Mouse (Mus musculus) brain, embryonic 14.5 days (tissue): ENCODE data around the gene Blvra. TPM values are rescaled to one million over a fixed set of nuclear protein-coding genes. Genes with fewer than 3 reads are reported as not detected.
"Not testable (repeated sequence)": the region's sequence is repeated elsewhere in the genome, so short reads cannot be mapped to it uniquely, and the experiment has no call there.

Experiments
- DNase-seq: peaks from one replicate; pipeline ENCODE4 v3.0.0-alpha.2; 2011; ENCODE audit warnings: low read depth
- CTCF ChIP-seq: fragments of 200-500 bp; IDR thresholded peaks from 2 replicates; pipeline ENCODE4 v1.5.1; 2012; ENCODE audit warnings: inconsistent platforms, mild to moderate bottlenecking, moderate library complexity, borderline replicate concordance; ENCODE audit not compliant: insufficient read depth, insufficient read length; ENCODE audit errors: extremely low read depth
- POLR2A ChIP-seq: fragments of 200-500 bp; IDR thresholded peaks from 2 replicates; pipeline ENCODE4 v1.6.1; 2012; ENCODE audit warnings: mild to moderate bottlenecking, inconsistent platforms, borderline replicate concordance; ENCODE audit not compliant: poor library complexity, insufficient read depth, insufficient read length, severe bottlenecking; ENCODE audit errors: extremely low read depth
- polyA plus RNA-seq: library from polyadenylated mRNA; depleted of rRNA; stranded (reverse); fragments of >200 nt; gene quantifications from 2 replicates; pipeline ENCODE4 v1.2.3, GENCODE M21; 2012

The Blvra gene
- polyA plus RNA-seq, 1 experiment = 12.7 TPM

DNA sequence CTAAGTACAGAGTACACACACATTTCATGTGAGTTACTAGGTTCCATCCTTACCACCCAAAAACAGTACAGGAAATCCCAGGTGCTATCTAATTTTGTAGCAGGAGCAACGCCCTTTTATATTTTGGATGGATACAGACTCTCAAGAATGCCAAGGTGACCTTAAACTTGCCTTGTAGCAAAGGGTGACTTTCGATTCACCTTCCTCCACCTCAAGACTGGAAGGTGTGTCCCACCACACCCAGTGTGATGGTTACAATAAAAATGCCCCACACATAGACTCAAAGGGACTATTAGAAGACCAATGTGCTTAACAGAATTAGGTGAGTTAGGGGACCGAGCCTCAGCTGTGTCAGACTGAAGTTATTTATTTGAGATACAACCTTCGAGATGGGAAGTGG is 38.5 kb downstream of the Blvra start:
- TF ChIP-seq POLR2A = no peak
- TF ChIP-seq CTCF = no peak
- no peak for DNase-seq

DNA sequence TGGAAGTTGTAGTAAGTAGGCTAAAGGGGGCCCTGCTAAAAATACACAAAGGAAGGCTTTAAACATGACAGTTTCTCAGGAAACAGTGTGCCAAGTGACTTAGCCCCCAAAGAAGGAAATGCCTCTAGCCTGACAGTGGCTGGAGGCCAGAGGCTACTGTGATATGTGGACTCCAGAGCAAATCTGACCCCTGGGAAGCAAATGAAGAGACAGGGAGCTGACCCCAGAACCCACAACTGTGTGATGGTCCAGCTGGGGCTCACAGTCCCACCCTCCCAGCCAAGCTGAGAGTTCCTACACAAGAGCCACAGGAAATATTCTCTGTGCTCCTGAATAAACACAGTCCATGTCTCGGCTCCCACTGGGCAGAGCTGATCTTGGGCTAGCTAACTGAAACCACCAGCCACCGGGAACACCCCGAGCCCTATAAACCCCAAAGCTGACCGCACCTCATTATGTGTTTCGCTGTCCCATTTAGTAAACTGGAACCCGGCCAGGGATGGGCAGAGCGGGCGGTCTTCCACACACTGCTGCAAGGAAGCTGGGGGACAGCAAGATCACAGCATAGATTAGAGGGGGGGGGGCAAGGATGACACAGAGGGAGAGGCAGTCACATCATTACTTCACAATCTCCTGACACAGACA is 51.2 kb downstream of the Blvra start:
- TF ChIP-seq CTCF (no peak), POLR2A (no peak)
- DNase-seq = no peak

DNA sequence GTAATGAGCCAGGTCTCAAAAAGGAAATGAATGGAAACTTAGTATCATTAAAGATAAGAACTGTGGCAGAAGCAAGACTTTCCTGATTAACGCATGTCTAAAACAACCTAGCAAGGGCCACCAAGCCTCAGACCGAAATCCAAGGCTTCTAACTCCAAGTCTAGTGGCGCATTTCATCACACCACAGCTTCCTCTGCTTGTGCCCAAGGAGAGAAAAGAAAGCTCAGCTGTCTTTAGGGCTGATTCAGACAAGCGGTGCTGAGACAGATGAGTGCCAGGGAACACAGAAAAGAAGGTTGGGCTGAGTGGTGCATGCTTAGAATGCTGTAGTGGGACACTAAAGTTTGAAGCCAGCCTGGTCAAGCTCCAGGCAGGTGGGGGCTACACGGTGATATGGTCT is 58.5 kb downstream of the Blvra start:
- DNase-seq = no peak

DNA sequence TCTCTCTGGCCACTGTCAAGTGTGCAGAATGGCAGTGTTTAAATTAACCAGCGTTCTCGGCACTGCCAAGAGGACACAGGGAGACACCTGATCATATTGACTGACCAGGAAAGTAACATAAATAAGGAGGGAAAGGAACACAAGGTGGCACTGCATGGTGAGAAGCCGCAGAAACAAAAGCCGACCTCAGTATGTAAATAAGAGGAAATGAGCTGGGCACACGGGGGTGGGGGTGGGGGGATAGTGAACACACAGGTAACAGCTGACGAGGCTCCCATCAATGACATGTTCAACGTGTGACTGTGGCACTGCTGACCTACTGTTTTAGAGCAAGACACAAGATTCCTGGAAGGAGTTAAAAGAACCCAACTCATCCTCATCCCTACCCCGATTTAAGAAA is 60.9 kb downstream of the Blvra start:
- DNase-seq = no peak
- TF ChIP-seq CTCF = no peak
- no peak for TF ChIP-seq POLR2A

More for the DNA sequence above, 58.5 kb downstream of the Blvra start:
- TF ChIP-seq CTCF = no peak

DNA sequence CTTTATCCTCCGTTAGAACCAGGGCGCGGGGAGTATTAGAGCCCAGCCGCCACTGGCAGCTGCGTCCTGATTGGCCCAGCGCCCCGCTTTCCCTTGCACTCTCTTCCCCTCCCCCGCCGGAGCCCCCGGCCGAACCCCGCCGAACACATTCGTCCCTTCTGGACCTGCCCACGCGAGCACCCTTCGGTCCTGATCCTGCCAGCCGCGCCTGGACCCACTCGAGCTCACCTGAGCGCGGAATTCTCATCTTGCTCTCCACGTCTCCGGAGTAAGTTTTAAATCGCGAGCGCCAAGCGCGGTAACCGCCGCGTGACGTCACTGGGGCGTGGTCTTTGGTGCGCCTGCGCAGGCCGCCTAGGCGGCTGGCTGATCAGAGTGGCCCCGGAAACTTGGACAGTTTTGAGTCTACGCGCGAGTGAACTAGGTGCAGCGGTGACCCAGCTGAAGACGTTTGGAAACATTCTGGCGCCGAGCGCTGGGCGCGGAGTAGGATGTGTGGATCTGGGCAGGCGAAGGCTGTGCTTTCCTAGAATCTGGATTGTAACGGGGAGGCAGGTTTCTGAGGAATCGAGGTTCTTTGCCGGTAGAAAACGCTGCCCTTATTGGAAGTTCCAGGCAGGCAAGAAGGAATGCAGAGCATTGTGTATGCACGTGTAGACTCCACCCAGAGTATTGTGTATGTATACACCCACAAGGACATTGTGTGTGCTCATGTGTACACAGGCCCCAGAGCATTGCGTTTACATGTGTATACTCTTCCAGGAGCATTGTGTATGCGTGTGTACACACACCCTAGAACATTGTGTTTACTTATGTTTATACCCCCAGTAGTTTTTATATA is 63.4 kb downstream of the Blvra start, which contains the start of gene Ncaph:
TSS of gene Ncaph (minus strand) at position 334 of the 841 bp plus-strand sequence.
- DNase-seq = peak; percentile 95
- TF ChIP-seq POLR2A = peak; percentile 40; the same call in 1 of the 2 replicates
- no peak for TF ChIP-seq CTCF

DNA sequence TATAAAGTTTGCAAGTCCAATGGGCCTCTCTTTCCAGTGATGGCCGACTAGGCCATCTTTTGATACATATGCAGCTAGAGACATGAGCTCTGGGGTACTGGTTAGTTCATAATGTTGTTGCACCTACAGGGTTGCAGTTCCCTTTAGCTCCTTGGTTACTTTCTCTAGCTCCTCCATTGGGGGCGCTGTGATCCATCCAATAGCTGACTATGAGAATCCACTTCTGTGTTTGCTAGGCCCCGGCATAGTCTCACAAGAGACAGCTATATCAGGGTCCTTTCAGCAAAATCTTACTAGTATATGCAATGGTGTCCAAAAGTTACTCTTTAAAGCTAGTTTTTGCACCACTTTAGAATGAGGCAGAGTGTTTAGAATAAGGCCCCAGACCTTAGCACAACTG is 64.8 kb downstream of the Blvra start:
- not testable (repeated sequence) for DNase-seq

DNA sequence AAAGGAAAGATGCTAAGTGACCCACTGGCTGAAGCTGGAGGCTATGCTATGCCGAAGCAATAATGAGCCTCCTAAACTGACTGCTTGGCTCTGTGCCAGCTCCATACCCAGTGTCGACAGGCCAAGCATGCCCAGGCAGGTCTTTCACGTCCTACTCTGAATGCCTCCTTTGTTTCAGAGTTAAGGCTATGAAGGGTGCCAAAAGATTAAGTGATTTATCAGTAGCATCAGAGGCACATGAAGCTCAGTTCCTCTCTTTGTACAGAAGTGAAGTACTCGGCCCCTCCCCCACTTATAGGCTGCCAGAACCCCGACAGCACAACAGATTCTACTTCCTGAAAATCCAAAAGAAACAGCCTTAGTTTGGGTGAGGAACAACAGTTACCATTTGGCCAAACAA is 66.5 kb downstream of the Blvra start:
- TF ChIP-seq POLR2A = no peak
- TF ChIP-seq CTCF = no peak
- peak; percentile 95 for DNase-seq

DNA sequence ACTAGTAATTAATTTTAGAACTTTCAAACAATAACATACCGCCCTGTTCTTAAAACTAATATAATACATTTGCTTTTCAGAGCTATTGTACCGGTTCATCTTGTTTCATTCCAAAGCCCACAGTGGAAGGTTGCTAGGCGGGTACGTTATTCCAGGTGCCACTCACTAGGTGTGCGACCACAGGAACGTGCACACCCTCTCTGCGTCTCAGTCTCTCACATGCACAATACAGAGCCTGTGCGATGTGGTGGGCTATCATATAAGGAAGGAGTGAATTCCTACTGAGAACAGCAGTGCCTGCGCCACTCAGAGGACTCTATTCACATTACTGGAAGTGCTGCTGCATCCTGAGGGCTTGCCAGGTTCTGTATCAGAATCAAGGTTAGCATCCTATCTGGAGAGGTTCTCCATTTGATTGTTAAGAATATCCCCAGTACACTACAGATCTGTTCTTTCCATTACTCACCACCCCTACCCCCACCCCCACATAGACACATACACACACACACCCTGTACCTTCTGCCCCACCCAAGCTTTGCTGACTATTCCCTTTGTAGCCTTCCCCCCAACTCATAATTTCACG is 67.5 kb downstream of the Blvra start:
- TF ChIP-seq CTCF = no peak
- no peak for TF ChIP-seq POLR2A
- DNase-seq = no peak

DNA sequence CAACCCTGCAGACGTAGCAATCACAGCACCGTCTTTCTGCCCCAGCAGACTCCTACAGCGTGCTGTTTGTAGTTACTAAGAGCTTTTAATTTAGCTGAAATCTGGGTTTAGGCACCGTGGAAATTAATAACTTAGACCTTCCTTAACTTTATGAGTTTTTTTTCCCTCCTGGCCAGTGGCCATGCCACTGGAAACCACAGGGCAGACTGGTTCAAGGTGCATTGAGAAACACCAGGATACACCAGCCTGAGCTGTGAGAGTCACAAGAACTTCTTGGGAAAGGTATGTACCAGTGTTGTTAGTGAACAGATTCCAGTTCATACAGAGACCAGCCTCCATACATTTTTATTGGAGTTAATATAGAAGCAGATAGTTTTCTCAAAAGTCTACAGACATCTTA is 68.0 kb downstream of the Blvra start:
- no peak for DNase-seq
- TF ChIP-seq POLR2A (no peak), CTCF (no peak)

DNA sequence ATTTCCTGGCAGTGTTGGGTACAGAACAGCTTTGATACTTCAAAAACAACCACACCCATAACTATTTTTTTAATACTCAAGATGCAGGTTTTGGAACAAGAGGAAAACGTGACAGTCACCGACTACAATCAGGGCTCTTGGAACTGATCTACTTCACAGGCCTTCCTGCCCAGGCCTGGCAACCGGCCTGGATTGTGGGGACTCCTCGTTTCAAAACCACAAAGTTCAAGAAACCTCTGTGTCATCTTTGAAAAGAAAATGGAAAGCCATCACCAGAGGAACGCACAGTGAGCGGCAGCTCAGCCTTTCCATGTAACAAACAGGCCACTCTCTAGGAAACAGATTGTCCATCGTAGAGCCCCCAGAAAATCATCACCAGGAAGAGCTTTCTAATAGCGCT is 68.6 kb downstream of the Blvra start:
- no peak for DNase-seq
- TF ChIP-seq POLR2A = no peak
- no peak for TF ChIP-seq CTCF

DNA sequence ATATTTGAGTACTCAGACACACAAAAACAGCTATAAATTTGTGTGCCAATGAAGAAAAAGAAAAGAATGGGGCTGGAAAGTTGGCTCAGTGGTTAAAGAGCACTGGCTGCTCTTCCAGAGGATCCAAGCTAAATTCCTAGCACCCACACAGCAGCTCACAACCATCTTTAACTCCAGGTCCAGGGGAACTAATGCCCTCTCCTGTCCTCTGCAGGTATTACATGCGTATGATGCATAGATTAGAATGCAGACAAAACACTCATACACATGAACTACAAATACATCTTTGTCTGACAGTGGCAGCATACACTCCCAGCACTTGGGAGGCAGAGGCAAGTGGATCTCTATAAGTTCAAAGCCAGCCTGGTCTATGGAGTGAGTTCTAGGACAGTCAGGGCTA is 69.1 kb downstream of the Blvra start:
- no peak for TF ChIP-seq CTCF
- no peak for TF ChIP-seq POLR2A
- no peak for DNase-seq

DNA sequence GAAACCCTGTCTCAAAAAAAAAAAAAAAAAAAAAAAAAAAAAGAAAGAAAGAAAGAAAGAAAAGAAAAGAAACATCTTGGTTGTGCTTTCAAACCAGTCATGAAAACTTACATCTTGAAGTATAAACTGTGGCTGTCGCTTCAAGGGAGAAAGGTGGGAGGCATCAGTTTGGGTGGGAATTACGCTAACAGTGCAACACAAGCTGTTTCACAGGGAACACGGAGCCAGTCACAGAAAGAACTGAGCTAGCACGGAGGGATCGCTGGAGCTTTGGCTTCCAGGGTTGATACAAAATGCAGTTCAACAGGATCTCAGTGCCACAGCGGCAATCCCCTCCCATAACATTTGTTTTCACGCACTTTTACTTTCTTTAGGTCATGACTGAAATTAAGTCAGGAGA is 69.5 kb downstream of the Blvra start:
- TF ChIP-seq POLR2A = no peak
- no peak for TF ChIP-seq CTCF
- no peak for DNase-seq
